Mouse (Mus musculus) brain, embryonic 14.5 days (tissue): ENCODE results near the gene Olfr1228. TPM values are rescaled to one million over a fixed set of nuclear protein-coding genes. Genes with fewer than 3 reads are reported as not detected.

ENCODE experiments used
- DNase-seq: peaks from one replicate; pipeline ENCODE4 v3.0.0-alpha.2; 2011; ENCODE audit warnings: low read depth
- CTCF ChIP-seq: fragments of 200-500 bp; IDR thresholded peaks from 2 replicates; pipeline ENCODE4 v1.5.1; 2012; ENCODE audit warnings: inconsistent platforms, mild to moderate bottlenecking, moderate library complexity, borderline replicate concordance; ENCODE audit not compliant: insufficient read depth, insufficient read length; ENCODE audit errors: extremely low read depth
- POLR2A ChIP-seq: fragments of 200-500 bp; IDR thresholded peaks from 2 replicates; pipeline ENCODE4 v1.6.1; 2012; ENCODE audit warnings: mild to moderate bottlenecking, inconsistent platforms, borderline replicate concordance; ENCODE audit not compliant: poor library complexity, insufficient read depth, insufficient read length, severe bottlenecking; ENCODE audit errors: extremely low read depth
- polyA plus RNA-seq: library from polyadenylated mRNA; depleted of rRNA; stranded (reverse); fragments of >200 nt; gene quantifications from 2 replicates; pipeline ENCODE4 v1.2.3, GENCODE M21; 2012; rRNA removed

Gene Olfr1228
- not detected in 2 replicates for polyA plus RNA-seq

GRCm38 (mm10) chr2:89253962-89254361 is at the start of gene Olfr1228:
Olfr1228 (minus strand) TSS chr2:89254062.
- TF ChIP-seq CTCF = no peak
- no peak for TF ChIP-seq POLR2A

GRCm38 (mm10) chr2:89297168-89297567 is 43.3 kb upstream of the Olfr1228 start, which contains the start of gene Olfr1230:
Olfr1230 (minus strand) TSS chr2:89297268.
- no peak for DNase-seq
- TF ChIP-seq CTCF (no peak), POLR2A (no peak)

More at GRCm38 (mm10) chr2:89253962-89254361, at the start of gene Olfr1228:
- DNase-seq = no peak

- no peak for DNase-seq
- no peak for TF ChIP-seq POLR2A
- no peak for TF ChIP-seq CTCF
These were observed 34.1 kb upstream of the Olfr1228 start, which contains the start of gene Olfr1229 for GRCm38 (mm10) chr2:89287914-89288313. Olfr1229 (minus strand) TSS chr2:89288014.

GRCm38 (mm10) chr2:89199948-89200347 is 53.9 kb downstream of the Olfr1228 start, which contains the start of gene Olfr1226:
Olfr1226 (minus strand) TSS chr2:89200048.
- TF ChIP-seq CTCF (no peak), POLR2A (no peak)
- DNase-seq = no peak

Other genes with a start within 250 kb of the Olfr1228 start
- not detected in 2 replicates for gene Olfr1215, start 247.1 kb downstream of the Olfr1228 start, polyA plus RNA-seq
- gene Olfr1216, start 235.7 kb downstream of the Olfr1228 start, polyA plus RNA-seq = not detected in 2 replicates
- gene Olfr1217, start 222.0 kb downstream of the Olfr1228 start, polyA plus RNA-seq = not detected in 2 replicates
- not detected in 2 replicates for gene Olfr1218, start 192.9 kb downstream of the Olfr1228 start, polyA plus RNA-seq
- not detected in 2 replicates for gene Olfr1219, start 170.5 kb downstream of the Olfr1228 start, polyA plus RNA-seq
- not detected in 2 replicates for gene Olfr1220, start 147.2 kb downstream of the Olfr1228 start, polyA plus RNA-seq
- gene Olfr1221, start 136.8 kb downstream of the Olfr1228 start, polyA plus RNA-seq = not detected in 2 replicates
- not detected in 2 replicates for gene Olfr1222, start 121.0 kb downstream of the Olfr1228 start, polyA plus RNA-seq
- gene Olfr1223, start 102.5 kb downstream of the Olfr1228 start, polyA plus RNA-seq = not detected in 2 replicates
- gene Olfr1224-ps1, start 90.0 kb downstream of the Olfr1228 start, polyA plus RNA-seq = not detected in 2 replicates
- not detected in 2 replicates for gene Olfr1225, start 79.4 kb downstream of the Olfr1228 start, polyA plus RNA-seq
- not detected in 2 replicates for gene Olfr1226, start 54.0 kb downstream of the Olfr1228 start, polyA plus RNA-seq
- not detected in 2 replicates for gene Olfr1229, start 34.0 kb upstream of the Olfr1228 start, polyA plus RNA-seq
- gene Olfr1230, start 43.2 kb upstream of the Olfr1228 start, polyA plus RNA-seq = not detected in 2 replicates
- not detected in 2 replicates for gene Olfr1231, start 53.0 kb upstream of the Olfr1228 start, polyA plus RNA-seq
- gene Olfr1232, start 75.6 kb upstream of the Olfr1228 start, polyA plus RNA-seq = not detected in 2 replicates
- not detected in 2 replicates for gene Olfr1233, start 88.3 kb upstream of the Olfr1228 start, polyA plus RNA-seq
- gene Olfr1234, start 110.8 kb upstream of the Olfr1228 start, polyA plus RNA-seq = not detected in 2 replicates
- not detected in 2 replicates for gene Olfr1238, start 155.6 kb upstream of the Olfr1228 start, polyA plus RNA-seq
- not detected in 2 replicates for gene Olfr1239, start 166.3 kb upstream of the Olfr1228 start, polyA plus RNA-seq
- gene Olfr1240, start 188.9 kb upstream of the Olfr1228 start, polyA plus RNA-seq = not detected in 2 replicates
- not detected in 2 replicates for gene Olfr1241, start 233.1 kb upstream of the Olfr1228 start, polyA plus RNA-seq
- gene Olfr1242, start 244.3 kb upstream of the Olfr1228 start, polyA plus RNA-seq = not detected in 2 replicates